9 mouse cellular contexts compared by ENCODE assay signal in genomic region chr11:77764694-77765458, GRCm38 (mm10). TPM values are rescaled to one million over a fixed set of nuclear protein-coding genes. Genes with fewer than 3 reads are reported as not detected.
A peak's percentile ranks its signal among the peaks of the same experiment; 100 is the strongest.
DNase-seq lines count a peak whose midpoint lies in the region; ATAC-seq and TF ChIP-seq lines count a peak whose summit lies in the region.
"Had no signal": no experiment of that assay in that cellular context is flagged by ENCODE, and none has a peak within 500 bp of the region (broad histone marks: within the 10 kb centered on the region; RNA-seq: fewer than 3 reads in every experiment).

No protein-coding gene starts in this region.

- H3K36me3 ChIP-seq in G1E (replicated peaks): no peaks in the 10 kb centered on the region
- H3K36me3 ChIP-seq in heart, embryonic 15.5 days: no peaks in the 10 kb centered on the region
- no peaks in the 10 kb centered on the region for H3K36me3 ChIP-seq in stomach, embryonic 15.5 days
- no peaks in the 10 kb centered on the region for H3K36me3 ChIP-seq in thymus, adult 2 months (ENCODE audit: control insufficient read depth, insufficient read depth, low read length)

- peak overlapping the region; percentile 83; the same call in 1 of the 2 replicates for H3K4me3 ChIP-seq in G1E (ENCODE audit: low read depth, low read length)
- peak overlapping the region; percentile 71 for H3K4me3 ChIP-seq in heart, embryonic 15.5 days
- H3K4me3 ChIP-seq in stomach, embryonic 15.5 days (replicated peaks): peak overlapping the region; percentile 80
- no peak overlapping the region for H3K4me3 ChIP-seq in thymus, adult 2 months (ENCODE audit: control insufficient read depth, insufficient read depth, low read length)

- H3K4me2 ChIP-seq in heart, embryonic 15.5 days: peak overlapping the region; percentile 84
- H3K4me2 ChIP-seq in stomach, embryonic 15.5 days: peak overlapping the region; percentile 68

- peaks cover 18% of the 10 kb centered on the region for H3K27me3 ChIP-seq in G1E (ENCODE audit: insufficient read depth, low read length)
- H3K27me3 ChIP-seq in heart, embryonic 15.5 days: no peaks in the 10 kb centered on the region
- H3K27me3 ChIP-seq in stomach, embryonic 15.5 days (replicated peaks): no peaks in the 10 kb centered on the region
- no peaks in the 10 kb centered on the region for H3K27me3 ChIP-seq in thymus, adult 2 months (ENCODE audit: control insufficient read depth, insufficient read depth, low read length)

- no peak for TF ChIP-seq POLR2A in thymus, adult 2 months (IDR thresholded peaks at IDR 0.05; ENCODE audit: control insufficient read depth, extremely low read depth, insufficient read depth, low read length, poor library complexity)

- no peak for ATAC-seq in G1E (ENCODE audit: extremely low read depth, insufficient number of reproducible peaks, low FRiP score, poor library complexity, severe bottlenecking)
- peak; percentile 25; the same call in 1 of the 2 replicates for ATAC-seq in heart, embryonic 15.5 days (replicated peaks; ENCODE audit: insufficient number of reproducible peaks, insufficient read depth, low FRiP score, low read depth)
- ATAC-seq in stomach, embryonic 15.5 days (ENCODE audit: insufficient read depth, low FRiP score, low read depth): peak; percentile 11; the same call in 1 of the 2 replicates

- 42% methylated on average over 9 of the region's 9 CpGs for WGBS in heart, embryonic 15.5 days
- WGBS in stomach, embryonic 15.5 days: 48% methylated on average over 9 of the region's 9 CpGs
- 76% methylated on average over 9 of the region's 9 CpGs for WGBS in thymus, adult 2 months

- peaks cover 64% of the 10 kb centered on the region for H3K4me1 ChIP-seq in G1E (ENCODE audit: insufficient read depth, low read depth, low read length)
- peaks cover 39% of the 10 kb centered on the region for H3K4me1 ChIP-seq in heart, embryonic 15.5 days (replicated peaks)
- H3K4me1 ChIP-seq in stomach, embryonic 15.5 days: peaks cover 32% of the 10 kb centered on the region
- H3K4me1 ChIP-seq in thymus, adult 2 months (replicated peaks; ENCODE audit: control insufficient read depth, insufficient read depth, low read length): peaks cover 37% of the 10 kb centered on the region

- H3K27ac ChIP-seq in heart, embryonic 15.5 days: peak overlapping the region; percentile 81
- H3K27ac ChIP-seq in stomach, embryonic 15.5 days: peak overlapping the region; percentile 82
- no peak overlapping the region for H3K27ac ChIP-seq in thymus, adult 2 months (ENCODE audit: control insufficient read depth, insufficient read depth, low read length)

- DNase-seq in G1E (ENCODE audit: low spot score): no peak
- peak; percentile 88 for DNase-seq in brain, adult 2 months (ENCODE audit: low read depth, low spot score)
- peak; percentile 80 to 89 for DNase-seq in kidney, postnatal 25 days
- peak; percentile 61 to 76 for DNase-seq in lung, adult 18-20 months
- no peak for DNase-seq in thymus, adult 2 months
- no peak for DNase-seq in spleen, postnatal 10 days (ENCODE audit: low spot score in 2 of 2)

- TF ChIP-seq CTCF in G1E (IDR thresholded peaks at IDR 0.05; ENCODE audit: low read depth, low read length): no peak
- TF ChIP-seq CTCF in thymus, adult 2 months (IDR thresholded peaks at IDR 0.05; ENCODE audit: borderline replicate concordance, control insufficient read depth, extremely low read depth, insufficient read depth, low read length, poor library complexity): no peak

- peak overlapping the region; percentile 78 for H3K9ac ChIP-seq in heart, embryonic 15.5 days
- H3K9ac ChIP-seq in stomach, embryonic 15.5 days: no peak overlapping the region

- H3K9me3 ChIP-seq in G1E (replicated peaks): no peaks in the 10 kb centered on the region
- H3K9me3 ChIP-seq in heart, embryonic 15.5 days (replicated peaks): no peaks in the 10 kb centered on the region
- no peaks in the 10 kb centered on the region for H3K9me3 ChIP-seq in stomach, embryonic 15.5 days

RNA-seq across cellular contexts. Expression of gene Myo18a, which starts 1.8 kb away (rescaled TPM):
- total RNA-seq in G1E (2014; fragmentation: Nextera tagmentation) (53.1 and 57.0 TPM in 2 replicates), G1E (2017) (28.8 and 32.7 TPM in 2 replicates)
- 41.9 and 59.4 TPM in 2 replicates for polyA plus RNA-seq in G1E (2012)
- polyA plus RNA-seq in heart, embryonic 15.5 days (2015; fragmentation: Nextera tagmentation; extraction: Ambion mirVana): 107 and 109 TPM in 2 replicates
- polyA plus RNA-seq in stomach, embryonic 15.5 days (2015; fragmentation: Nextera tagmentation; extraction: Ambion mirVana): 29.7 and 29.9 TPM in 2 replicates
- 105 and 122 TPM in 2 replicates for polyA plus RNA-seq in thymus, adult 2 months (2012; rRNA removed)

RNA-seq across cellular contexts. Expression of gene Gm10277, which starts 22.7 kb away (rescaled TPM):
- not detected in 2 replicates for total RNA-seq in G1E (2014; fragmentation: Nextera tagmentation)
- 0.23 and 0.33 TPM in 2 replicates for total RNA-seq in G1E (2017)
- not detected in 2 replicates for polyA plus RNA-seq in G1E (2012)
- 0.93 and 1.4 TPM in 2 replicates for polyA plus RNA-seq in heart, embryonic 15.5 days (2015; fragmentation: Nextera tagmentation; extraction: Ambion mirVana)
- 1.5 and 1.6 TPM in 2 replicates for polyA plus RNA-seq in stomach, embryonic 15.5 days (2015; fragmentation: Nextera tagmentation; extraction: Ambion mirVana)
- polyA plus RNA-seq in thymus, adult 2 months (2012; rRNA removed): not detected in 2 replicates
- total RNA-seq: neutrophil, adult 5-6 weeks had no signal

RNA-seq across cellular contexts. Expression of gene Cryba1, which starts 39.8 kb away (rescaled TPM):
- not detected in 2 replicates for total RNA-seq in G1E (2014; fragmentation: Nextera tagmentation)
- 0.27 TPM in 1 of 2 replicates, not detected in the other for total RNA-seq in G1E (2017)
- polyA plus RNA-seq in G1E (2012): not detected in 2 replicates
- not detected in 2 replicates for polyA plus RNA-seq in heart, embryonic 15.5 days (2015; fragmentation: Nextera tagmentation; extraction: Ambion mirVana)
- polyA plus RNA-seq in stomach, embryonic 15.5 days (2015; fragmentation: Nextera tagmentation; extraction: Ambion mirVana): 0.13 TPM in 1 of 2 replicates, not detected in the other
- 0.13 and 0.36 TPM in 2 replicates for polyA plus RNA-seq in thymus, adult 2 months (2012; rRNA removed)
- total RNA-seq: neutrophil, adult 5-6 weeks had no signal

Comparison
In these comparisons a context has a peak if more than half of its experiments do, and no peak if none do; other contexts are left out.
1. DNase-seq: peak in brain, adult 2 months (single experiment), kidney, postnatal 25 days (2 of 2) and lung, adult 18-20 months (2 of 2); none in G1E (single experiment), thymus, adult 2 months (single experiment) and spleen, postnatal 10 days (0 of 2).